In the genomic region with DNA sequence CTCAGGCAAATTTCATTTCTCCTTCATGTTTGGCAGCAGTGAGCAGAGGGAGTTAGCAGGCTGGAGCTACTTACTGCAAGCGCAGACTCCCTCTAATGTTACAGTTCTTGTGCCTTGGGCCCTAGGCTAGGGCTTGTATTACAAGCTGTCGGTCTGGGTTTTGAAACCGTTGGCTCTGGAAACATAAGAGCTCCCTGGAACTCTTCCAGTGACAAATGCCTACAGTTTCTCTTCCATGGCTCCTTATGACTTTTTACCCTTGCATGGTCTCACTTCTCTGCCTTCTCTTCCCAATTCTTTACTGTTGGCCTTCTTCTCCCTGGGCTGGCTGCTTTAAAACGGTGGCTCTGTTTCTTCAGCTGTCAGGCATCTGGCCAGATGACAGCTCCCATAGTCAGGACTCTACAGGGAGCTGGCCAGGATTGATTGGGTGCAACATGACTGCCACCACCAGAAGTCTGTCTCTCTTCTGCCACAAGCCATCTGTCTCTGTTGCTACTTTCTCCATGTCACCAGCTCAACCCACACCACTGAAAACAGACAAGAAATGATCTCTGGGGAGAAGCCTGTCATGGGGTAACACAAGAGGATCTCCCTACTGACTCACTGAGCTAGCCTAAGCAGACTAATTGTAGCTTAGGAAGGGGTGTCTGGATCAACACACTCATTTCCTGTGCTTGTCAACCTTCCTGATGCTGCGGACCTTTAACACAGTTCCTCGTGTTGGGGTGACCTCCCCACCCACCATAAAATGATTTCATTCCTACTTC, we compare ENCODE assay signal across 7 mouse cellular contexts. TPM values are rescaled to one million over a fixed set of nuclear protein-coding genes. Genes with fewer than 3 reads are reported as not detected.
DNase-seq lines count a peak whose midpoint lies in the region; TF ChIP-seq lines count a peak whose summit lies in the region.

No protein-coding gene starts in this region.

- peak overlapping the region; percentile 12; the same call in 1 of the 2 replicates for H3K27ac ChIP-seq in layer of hippocampus, adult 2 months

- intact Hi-C loops in left cerebral cortex, postnatal 4 days (cut with DNase I): no loop called here
- intact Hi-C loops in left cerebral cortex, postnatal 10 days (cut with DNase I): no loop called here

- no peak for TF ChIP-seq CTCF in layer of hippocampus, adult 2 months (conservative IDR thresholded peaks at IDR 0.05)

- DNase-seq in left cerebral cortex, postnatal 4 days: peak; percentile 45
- no peak for DNase-seq in left cerebral cortex, postnatal 10 days (ENCODE audit: extremely low spot score in 1 of 2, low spot score in 2 of 2)
- DNase-seq in fat pad, adult 2 months (ENCODE audit: extremely low read depth, low read depth, low spot score): peak; percentile 83
- DNase-seq in layer of hippocampus, adult 2 months (ENCODE audit: low spot score in 2 of 2): peak; percentile 24 to 25
- peak; percentile 90 for DNase-seq in skeletal muscle tissue, adult 2 months (ENCODE audit: low read depth, low spot score)
- no peak for DNase-seq in cerebellum, adult 9-10 months
- DNase-seq in thymus, postnatal 36 days: no peak

- no peak overlapping the region for H3K4me3 ChIP-seq in layer of hippocampus, adult 2 months

RNA-seq across cellular contexts. Expression of a gene that starts 51.4 kb away (rescaled TPM):
- 100 to 1,000 TPM; 119 to 120 TPM for total RNA-seq in left cerebral cortex, postnatal 4 days (2021)
- 100 to 1,000 TPM in 1 of 2 experiments, 10 to 100 TPM in 1; 96.2 to 103 TPM for total RNA-seq in left cerebral cortex, postnatal 10 days (2021)
- 10 to 100 TPM; 69.8 to 76.6 TPM for total RNA-seq in layer of hippocampus, adult 2 months (2021)

RNA-seq across cellular contexts. Expression of a gene that starts 51.8 kb away (rescaled TPM):
- 10 to 100 TPM; 21.5 to 23.8 TPM for total RNA-seq in left cerebral cortex, postnatal 4 days (2021)
- 10 to 100 TPM; 21.6 to 22.0 TPM for total RNA-seq in left cerebral cortex, postnatal 10 days (2021)
- total RNA-seq in layer of hippocampus, adult 2 months (2021): 10 to 100 TPM; 14.5 to 16.0 TPM

Comparison
In these comparisons a context has a peak if more than half of its experiments do, and no peak if none do; other contexts are left out.
1. DNase-seq: peak in left cerebral cortex, postnatal 4 days (single experiment), fat pad, adult 2 months (single experiment), layer of hippocampus, adult 2 months (2 of 2) and skeletal muscle tissue, adult 2 months (single experiment); none in left cerebral cortex, postnatal 10 days (0 of 2), cerebellum, adult 9-10 months (single experiment) and thymus, postnatal 36 days (0 of 2).